Mouse (Mus musculus) ovary, adult 2 months (tissue): Measurements from ENCODE around the gene Lrriq3. TPM values are rescaled to one million over a fixed set of nuclear protein-coding genes. Genes with fewer than 3 reads are reported as not detected.

Source experiments
- polyA plus RNA-seq: library from polyadenylated mRNA; depleted of rRNA; stranded (reverse); fragments of >200 nt; gene quantifications from 2 replicates; pipeline ENCODE4 v1.2.3, GENCODE M21; 2012; rRNA removed

The Lrriq3 gene
- 0.09 and 0.28 TPM in 2 replicates for polyA plus RNA-seq

DNA sequence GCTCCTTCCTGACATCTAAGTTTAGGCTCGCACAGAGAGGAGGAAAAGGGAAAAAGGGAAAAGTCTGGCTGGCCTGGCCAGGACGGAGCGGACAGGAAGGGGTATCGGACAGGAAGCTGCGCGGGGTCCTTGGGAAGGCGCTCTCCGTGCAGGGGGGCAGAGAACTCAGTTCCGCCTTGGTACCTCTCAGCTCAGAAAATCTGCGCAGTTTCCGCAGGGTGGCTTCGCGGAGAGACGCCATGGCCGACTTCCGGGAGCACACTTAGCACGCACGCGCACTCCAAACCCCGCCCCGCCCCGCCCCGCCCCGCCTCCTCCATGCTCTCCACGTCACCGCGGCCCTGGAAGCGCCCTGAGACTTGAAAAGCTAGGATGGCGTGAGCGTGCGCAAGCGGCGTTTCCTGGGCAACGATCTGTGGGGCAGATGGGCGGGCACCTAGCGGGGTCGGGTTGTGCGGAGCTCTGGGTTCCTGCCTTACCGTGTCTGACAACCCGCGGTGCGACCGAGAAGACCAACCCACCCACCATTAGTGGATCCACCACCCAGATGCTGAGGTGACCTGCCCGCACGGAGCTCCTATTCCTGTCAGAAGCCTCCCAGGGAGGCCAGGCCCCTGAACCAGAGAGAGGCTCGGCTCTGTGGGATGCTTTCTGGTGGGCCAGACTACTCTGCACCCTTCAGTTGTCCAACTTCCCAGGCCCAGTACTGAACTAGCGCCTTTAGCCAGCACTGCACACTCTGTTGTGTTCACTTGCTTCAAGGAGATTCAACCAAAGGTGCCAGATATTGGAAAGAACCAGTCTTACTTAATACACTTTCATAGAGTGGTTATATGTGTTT lies at the start of gene Lrriq3, which contains the start of gene Fpgt:
Gene Lrriq3 (plus strand): TSS at position 319 of the 841 bp plus-strand sequence.
Gene Fpgt (minus strand): TSS at position 288 of the 841 bp plus-strand sequence.

DNA sequence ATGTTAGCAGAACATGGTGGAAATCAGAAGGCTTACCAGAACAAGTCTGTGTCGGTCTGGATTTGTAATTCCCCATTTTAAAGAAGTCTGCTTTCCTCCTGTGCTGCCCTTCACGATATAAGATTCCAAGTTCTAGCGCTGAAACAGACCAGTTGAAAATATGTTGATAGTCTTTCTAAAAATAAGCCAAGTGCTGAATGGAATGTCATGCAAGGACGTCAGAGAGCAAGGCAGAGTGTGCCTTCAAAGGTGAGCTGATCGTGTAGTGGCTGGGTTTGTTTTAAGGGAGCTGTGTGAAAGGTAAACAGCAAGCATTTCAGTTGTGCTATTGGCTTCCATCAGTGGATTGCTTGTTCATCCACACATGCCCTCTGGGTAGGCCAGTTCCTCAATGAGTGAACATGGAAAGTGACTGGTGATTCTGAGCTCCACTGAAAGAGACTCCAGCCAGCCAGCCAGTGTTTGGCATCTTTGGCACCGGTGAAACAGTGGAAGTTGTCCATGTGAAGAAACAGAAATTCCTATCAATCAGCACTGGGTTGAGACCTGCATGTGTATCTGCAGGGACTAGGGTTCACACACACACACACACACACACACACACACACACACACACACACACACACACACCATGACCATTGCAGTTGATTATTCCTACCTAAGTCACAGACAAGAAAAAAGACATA lies 37.9 kb upstream of the Lrriq3 start, which contains the start of gene Tnni3k:
Gene Tnni3k (minus strand): TSS at position 177 of the 686 bp plus-strand sequence.

Other genes with a start within 250 kb of the Lrriq3 start
- gene Tnni3k, start 38.0 kb upstream of the Lrriq3 start, polyA plus RNA-seq: not detected in 2 replicates
- gene Fpgt, start within 50 bp of the Lrriq3 start, polyA plus RNA-seq: 5.0 and 5.9 TPM in 2 replicates